8 mouse cellular contexts compared by ENCODE assay signal in genomic region chr7:46100563-46100962, GRCm38 (mm10). TPM values are rescaled to one million over a fixed set of nuclear protein-coding genes. Genes with fewer than 3 reads are reported as not detected.
A peak's percentile ranks its signal among the peaks of the same experiment; 100 is the strongest.
DNase-seq lines count a peak whose midpoint lies in the region; ATAC-seq and TF ChIP-seq lines count a peak whose summit lies in the region.

Gene Kcnj11 (minus strand): TSS chr7:46100764.

- no peaks in the 10 kb centered on the region for H3K27me3 ChIP-seq in hindbrain, embryonic 14.5 days (ENCODE audit: control insufficient read depth, insufficient read depth, low read length)
- peaks cover 92% of the 10 kb centered on the region for H3K27me3 ChIP-seq in megakaryocyte, embryonic 14.5 days (replicated peaks)

- H3K4me1 ChIP-seq in hindbrain, embryonic 14.5 days (replicated peaks; ENCODE audit: control insufficient read depth, insufficient read depth, low read length), result peaks cover 8% of the 10 kb centered on the region
- peaks cover 25% of the 10 kb centered on the region for H3K4me1 ChIP-seq in megakaryocyte, embryonic 14.5 days

- 0 out of 2 replicates have a peak within 1 kb of the TSS, but pooled peaks have one; percentile 29 for H3K27ac ChIP-seq in hindbrain, embryonic 14.5 days
- H3K27ac ChIP-seq in left cerebral cortex, adult 2 months, result peak within 1 kb of the TSS; percentile 81

- 1% methylated on average over 31 of the region's 34 CpGs for WGBS in hindbrain, embryonic 14.5 days

- no peaks in the 10 kb centered on the region for H3K9me3 ChIP-seq in hindbrain, embryonic 14.5 days (ENCODE audit: control insufficient read depth, low read length)
- H3K9me3 ChIP-seq in megakaryocyte, embryonic 14.5 days, result peaks cover 23% of the 10 kb centered on the region

- peak within 1 kb of the TSS; percentile 85 for H3K9ac ChIP-seq in hindbrain, embryonic 14.5 days

- H3K36me3 ChIP-seq in hindbrain, embryonic 14.5 days (replicated peaks; ENCODE audit: control insufficient read depth, insufficient read depth), result no peaks in the 10 kb centered on the region
- no peaks in the 10 kb centered on the region for H3K36me3 ChIP-seq in megakaryocyte, embryonic 14.5 days (replicated peaks; ENCODE audit: low read length)

- DNase-seq in WW6 (ENCODE audit: low read depth, low spot score), result peak; percentile 71
- peak; percentile 92 to 97 for DNase-seq in cerebellum, postnatal 25 days
- peak; percentile 72 to 79 for DNase-seq in frontal cortex, postnatal 36 days (ENCODE audit: low spot score in 2 of 2)
- DNase-seq in hindbrain, embryonic 14.5 days (ENCODE audit: low spot score), result peak; percentile 94
- DNase-seq in left cerebral cortex, adult 2 months (ENCODE audit: extremely low spot score in 1 of 2, low spot score in 2 of 2), result peak; percentile 80 to 86
- peak; percentile 81 for DNase-seq in right cerebral cortex, postnatal 25 days
- DNase-seq in yolk sac, embryonic 10.5 days (ENCODE audit: low spot score), result peak; percentile 81

- ATAC-seq in hindbrain, embryonic 14.5 days (ENCODE audit: low FRiP score), result peak; percentile 81

- TF ChIP-seq CTCF in left cerebral cortex, adult 2 months (IDR thresholded peaks at IDR 0.05), result peak; percentile 85

- peak within 1 kb of the TSS; percentile 66 for H3K4me3 ChIP-seq in hindbrain, embryonic 14.5 days (replicated peaks; ENCODE audit: low read length)
- H3K4me3 ChIP-seq in left cerebral cortex, adult 2 months, result peak within 1 kb of the TSS; percentile 54
- peak within 1 kb of the TSS; percentile 90 for H3K4me3 ChIP-seq in megakaryocyte, embryonic 14.5 days (replicated peaks)

- H3K4me2 ChIP-seq in hindbrain, embryonic 14.5 days (replicated peaks), result peak within 1 kb of the TSS; percentile 77

- intact Hi-C loops in left cerebral cortex, adult 2 months (cut with DNase I), result loop anchor here (1.0 to 2.0 kb wide), 2 partner anchors 30 to 79 kb away; no protein-coding TSS in a partner anchor

RNA-seq across cellular contexts. Expression of gene Kcnj11, which starts in this region (rescaled TPM):
- 1.2 and 1.5 TPM in 2 replicates for polyA plus RNA-seq in hindbrain, embryonic 14.5 days (2014; fragmentation: Nextera tagmentation; extraction: Ambion mirVana)
- 10 to 100 TPM; 41.0 to 45.4 TPM for total RNA-seq in left cerebral cortex, adult 2 months (2021)
- polyA plus RNA-seq in megakaryocyte, embryonic 14.5 days (2012; ENCODE audit: insufficient read depth, low replicate concordance), result 1.1 TPM in 1 of 2 replicates, not detected in the other

Comparison
In these comparisons a context has a peak if more than half of its experiments do, and no peak if none do; other contexts are left out.
1. Peak in every context shown above with its lines: DNase-seq, ATAC-seq, H3K4me3 ChIP-seq and H3K27ac ChIP-seq.